Mouse (Mus musculus) midbrain, embryonic 14.5 days (tissue): ENCODE data around the gene Ptprn. TPM values are rescaled to one million over a fixed set of nuclear protein-coding genes. Genes with fewer than 3 reads are reported as not detected.
A peak's percentile ranks its signal among the peaks of the same experiment; 100 is the strongest.

Source experiments
- ATAC-seq: fragments of 200-750 bp; cut with Nextera tagmentation; 2 replicates; pipeline ENCODE4 v1.8.0; 2017; ENCODE audit warnings: moderate number of reproducible peaks, moderate library complexity; ENCODE audit not compliant: low FRiP score, low TSS enrichment
- DNase-seq: peaks from one replicate; pipeline ENCODE4 v3.0.0-alpha.2; 2015
- H3K27ac ChIP-seq: fragments of 300-500 bp; sonication (generic); replicated peaks from 2 replicates; pipeline ENCODE4 v1.5.1; 2014; ENCODE audit warnings: mild to moderate bottlenecking, low read depth, low read length, moderate library complexity
- H3K27me3 ChIP-seq: fragments of 300-500 bp; sonication (generic); 2 replicates; pipeline ENCODE4 v1.6.1; 2014; ENCODE audit warnings: low read length, control low read depth, mixed read lengths; ENCODE audit not compliant: control insufficient read depth, insufficient read depth
- H3K36me3 ChIP-seq: fragments of 300-500 bp; sonication (generic); 2 replicates; pipeline ENCODE4 v1.6.1; 2014; ENCODE audit warnings: low read length, control low read depth; ENCODE audit not compliant: control insufficient read depth, insufficient read depth
- H3K4me1 ChIP-seq: fragments of 300-500 bp; sonication (generic); 2 replicates; pipeline ENCODE4 v1.6.1; 2014; ENCODE audit warnings: mild to moderate bottlenecking, antibody characterized with exemption, low read length, control low read depth; ENCODE audit not compliant: control insufficient read depth, insufficient read depth
- H3K4me2 ChIP-seq: fragments of 300-500 bp; sonication (generic); 2 replicates; pipeline ENCODE4 v1.6.1; 2014; ENCODE audit warnings: mild to moderate bottlenecking, low read length, moderate library complexity
- H3K4me3 ChIP-seq: fragments of 300-500 bp; sonication (generic); replicated peaks from 2 replicates; pipeline ENCODE4 v1.5.1; 2014; ENCODE audit warnings: low read depth, low read length
- H3K9ac ChIP-seq: fragments of 300-500 bp; sonication (generic); replicated peaks from 2 replicates; pipeline ENCODE4 v1.6.1; 2014; ENCODE audit warnings: mild to moderate bottlenecking, low read length, moderate library complexity
- H3K9me3 ChIP-seq: fragments of 300-500 bp; sonication (generic); 2 replicates; pipeline ENCODE4 v1.6.1; 2016; ENCODE audit warnings: low read length, control low read depth, mixed read lengths; ENCODE audit not compliant: control insufficient read depth
- WGBS: fragments of 180-500 bp; shearing (Covaris S2); extraction: QIAGEN DNeasy Blood & Tissue Kit; methylation state at CpG from one replicate; pipeline ENCODE4 v1.1.7; 2014; 5-methylcytosine and 5-hydroxymethylcytosine counted together
- polyA plus RNA-seq: library from polyadenylated mRNA; unstranded; fragments of >200 nt; fragmentation: Nextera tagmentation; extraction: Ambion mirVana; gene quantifications from 2 replicates; pipeline ENCODE4 v1.2.1, GENCODE M21; 2014

Gene Ptprn
- polyA plus RNA-seq, 1 experiment from 2014 or later, result 16.6 TPM

- H3K4me2 ChIP-seq, result peak overlapping the region; percentile 37
- no peaks in the 10 kb centered on the region for H3K9me3 ChIP-seq
- H3K27me3 ChIP-seq, result no peaks in the 10 kb centered on the region
- H3K27ac ChIP-seq, result peak overlapping the region; percentile 92
- 25% methylated on average over 8 of the region's 8 CpGs for WGBS
- H3K9ac ChIP-seq, result 0 out of 2 replicates have a peak overlapping the region, but pooled peaks have one; percentile 16
- DNase-seq (peak; percentile 47), ATAC-seq (peak; percentile 35; the same call in 1 of the 2 replicates)
- no peak overlapping the region for H3K4me3 ChIP-seq
- no peaks in the 10 kb centered on the region for H3K36me3 ChIP-seq
- peaks cover 26% of the 10 kb centered on the region for H3K4me1 ChIP-seq
Measured at GRCm38 (mm10) chr1:75289888-75290431, 25.7 kb upstream of the Ptprn start.

- Histone ChIP-seq H3K36me3 (no peaks in the 10 kb centered on the region), H3K9ac (0 out of 2 replicates have a peak overlapping the region, but pooled peaks have one; percentile 16), H3K27me3 (no peaks in the 10 kb centered on the region), H3K9me3 (no peaks in the 10 kb centered on the region), H3K27ac (peak overlapping the region; percentile 92), H3K4me2 (peak overlapping the region; percentile 37), H3K4me3 (no peak overlapping the region), H3K4me1 (peaks cover 26% of the 10 kb centered on the region)
- peak; percentile 90 for ATAC-seq
- DNase-seq, result peak; percentile 89
- 2% methylated on average over 7 of the region's 7 CpGs for WGBS
Measured at GRCm38 (mm10) chr1:75289376-75289775, 25.1 kb upstream of the Ptprn start.

GRCm38 (mm10) chr1:75284911-75285310 is 20.6 kb upstream of the Ptprn start:
- Histone ChIP-seq H3K4me1 (peaks cover 20% of the 10 kb centered on the region), H3K9ac (no peak overlapping the region), H3K27me3 (no peaks in the 10 kb centered on the region), H3K4me3 (no peak overlapping the region), H3K27ac (no peak overlapping the region), H3K9me3 (no peaks in the 10 kb centered on the region), H3K36me3 (no peaks in the 10 kb centered on the region), H3K4me2 (no peak overlapping the region)
- WGBS, result 88% methylated on average over 7 of the region's 7 CpGs
- no peak for DNase-seq
- no peak for ATAC-seq

GRCm38 (mm10) chr1:75283017-75283416 is 18.7 kb upstream of the Ptprn start:
- ATAC-seq (no peak), DNase-seq (peak; percentile 30)
- no peaks in the 10 kb centered on the region for H3K9me3 ChIP-seq
- no peak overlapping the region for H3K4me2 ChIP-seq
- no peaks in the 10 kb centered on the region for H3K27me3 ChIP-seq
- H3K27ac ChIP-seq, result no peak overlapping the region
- WGBS, result 73% methylated on average over 5 of the region's 5 CpGs
- no peaks in the 10 kb centered on the region for H3K36me3 ChIP-seq
- H3K4me3 ChIP-seq, result no peak overlapping the region
- H3K9ac ChIP-seq, result no peak overlapping the region
- 0 out of 2 replicates have a peak, but pooled peaks cover 1% of the 10 kb centered on the region for H3K4me1 ChIP-seq

GRCm38 (mm10) chr1:75278228-75278627 is 13.9 kb upstream of the Ptprn start, which contains the start of gene Resp18:
Resp18 (minus strand) TSS chr1:75278415.
- Histone ChIP-seq H3K4me1 (no peaks in the 10 kb centered on the region), H3K4me2 (peak within 1 kb of the TSS; percentile 55), H3K36me3 (no peaks in the 10 kb centered on the region), H3K27ac (peak within 1 kb of the TSS; percentile 67), H3K9ac (peak within 1 kb of the TSS; percentile 54), H3K27me3 (no peaks in the 10 kb centered on the region), H3K4me3 (peak within 1 kb of the TSS; percentile 44), H3K9me3 (no peaks in the 10 kb centered on the region)
- DNase-seq (peak; percentile 68), ATAC-seq (no peak)
- 3% methylated on average over 13 of the region's 13 CpGs for WGBS

GRCm38 (mm10) chr1:75277195-75278188 is 13.2 kb upstream of the Ptprn start:
- WGBS, result 4% methylated on average over 23 of the region's 23 CpGs
- peak overlapping the region; percentile 54 for H3K9ac ChIP-seq
- no peaks in the 10 kb centered on the region for H3K9me3 ChIP-seq
- no peaks in the 10 kb centered on the region for H3K4me1 ChIP-seq
- ATAC-seq, result 0 out of 2 replicates have a peak, but pooled peaks have one; percentile 27
- H3K27ac ChIP-seq, result peak overlapping the region; percentile 67
- peak overlapping the region; percentile 44 for H3K4me3 ChIP-seq
- H3K4me2 ChIP-seq, result peak overlapping the region; percentile 55
- no peaks in the 10 kb centered on the region for H3K27me3 ChIP-seq
- no peaks in the 10 kb centered on the region for H3K36me3 ChIP-seq
- peak; percentile 69 for DNase-seq

- peak; percentile 71 for DNase-seq
- H3K4me3 ChIP-seq, result peak overlapping the region; percentile 50
- H3K9ac ChIP-seq, result peak overlapping the region; percentile 55
- no peaks in the 10 kb centered on the region for H3K9me3 ChIP-seq
- H3K4me2 ChIP-seq, result peak overlapping the region; percentile 71
- H3K36me3 ChIP-seq, result no peaks in the 10 kb centered on the region
- peaks cover 27% of the 10 kb centered on the region; the same call in 1 of the 2 replicates for H3K27me3 ChIP-seq
- WGBS, result 2% methylated on average over 40 of the region's 40 CpGs
- 0 out of 2 replicates have a peak, but pooled peaks cover 5% of the 10 kb centered on the region for H3K4me1 ChIP-seq
- ATAC-seq, result peak; percentile 53; the same call in 1 of the 2 replicates
- H3K27ac ChIP-seq, result peak overlapping the region; percentile 14; the same call in 1 of the 2 replicates
Measured at GRCm38 (mm10) chr1:75262969-75263951, 1.0 kb downstream of the Ptprn start.

GRCm38 (mm10) chr1:75261278-75261677 is 3.0 kb downstream of the Ptprn start:
- Histone ChIP-seq H3K4me2 (no peak overlapping the region), H3K4me1 (0 out of 2 replicates have a peak, but pooled peaks cover 5% of the 10 kb centered on the region), H3K9me3 (no peaks in the 10 kb centered on the region), H3K9ac (no peak overlapping the region), H3K36me3 (no peaks in the 10 kb centered on the region), H3K27me3 (peaks cover 27% of the 10 kb centered on the region; the same call in 1 of the 2 replicates), H3K27ac (no peak overlapping the region), H3K4me3 (no peak overlapping the region)
- DNase-seq (no peak), ATAC-seq (no peak)
